Mouse (Mus musculus) kidney, adult 2 months (tissue): ENCODE results near the gene Inpp5f. TPM values are rescaled to one million over a fixed set of nuclear protein-coding genes. Genes with fewer than 3 reads are reported as not detected.
"Not testable (repeated sequence)": the region's sequence is repeated elsewhere in the genome, so short reads cannot be mapped to it uniquely, and the experiment has no call there.

Experiments
- DNase-seq: peaks from one replicate; pipeline ENCODE4 v3.0.0; 2021
- H3K27ac ChIP-seq: fragments of 200-500 bp; 2 replicates; pipeline ENCODE4 v1.5.1; 2012; ENCODE audit warnings: low read depth, low read length, control low read depth, inconsistent platforms; ENCODE audit not compliant: insufficient read depth
- H3K27me3 ChIP-seq: fragments of 200-500 bp; replicated peaks from 2 replicates; pipeline ENCODE4 v1.6.1; 2012; ENCODE audit warnings: mild to moderate bottlenecking, moderate library complexity, low read length, inconsistent platforms; ENCODE audit not compliant: control insufficient read depth, insufficient read depth
- H3K36me3 ChIP-seq: fragments of 200-500 bp; 2 replicates; pipeline ENCODE4 v1.6.1; 2012; ENCODE audit warnings: mild to moderate bottlenecking, moderate library complexity, low read length, inconsistent platforms; ENCODE audit not compliant: control insufficient read depth, insufficient read depth
- H3K4me1 ChIP-seq: fragments of 200-500 bp; 2 replicates; pipeline ENCODE4 v1.6.1; 2011; ENCODE audit warnings: low read length; ENCODE audit not compliant: control insufficient read depth, insufficient read depth
- H3K4me3 ChIP-seq: fragments of 200-500 bp; 2 replicates; pipeline ENCODE4 v1.5.1; 2011; ENCODE audit warnings: mild to moderate bottlenecking, low read depth, low read length, control low read depth; ENCODE audit not compliant: insufficient read depth
- CTCF ChIP-seq: fragments of 200-500 bp; conservative IDR thresholded peaks from 2 replicates; pipeline ENCODE4 v1.5.1; 2011; ENCODE audit warnings: low read depth, mild to moderate bottlenecking, control low read depth, low read length, moderate library complexity, mixed read lengths; ENCODE audit not compliant: insufficient read depth, insufficient read length
- POLR2A ChIP-seq: fragments of 200-500 bp; IDR thresholded peaks from one replicate; pipeline ENCODE4 v1.6.1; 2011; ENCODE audit warnings: low read depth, low read length, control low read depth
- WGBS: fragments of 180-500 bp; shearing (Covaris S2); methylation state at CpG from one replicate; pipeline ENCODE4 v1.1.7; 2018; 5-methylcytosine and 5-hydroxymethylcytosine counted together
- polyA plus RNA-seq: library from polyadenylated mRNA; depleted of rRNA; stranded (reverse); fragments of >200 nt; gene quantifications from 2 replicates; pipeline ENCODE4 v1.2.3, GENCODE M21; 2012

The Inpp5f gene
- polyA plus RNA-seq, 1 experiment: 14.6 TPM

- Histone ChIP-seq H3K4me1 (peaks cover 3% of the 10 kb centered on the region; the same call in 1 of the 2 replicates), H3K36me3 (no peaks in the 10 kb centered on the region), H3K4me3 (no peak overlapping the region), H3K27me3 (no peaks in the 10 kb centered on the region), H3K27ac (no peak overlapping the region)
- TF ChIP-seq CTCF: no peak
- TF ChIP-seq POLR2A: no peak
- no peak for DNase-seq
- 98% methylated on average over 2 of the region's 2 CpGs for WGBS
These were observed 14.9 kb upstream of the Inpp5f start for GRCm38 (mm10) chr7:128596274-128596673.

- Histone ChIP-seq H3K4me1 (peaks cover 3% of the 10 kb centered on the region; the same call in 1 of the 2 replicates), H3K36me3 (no peaks in the 10 kb centered on the region), H3K27ac (no peak overlapping the region), H3K27me3 (no peaks in the 10 kb centered on the region), H3K4me3 (no peak overlapping the region)
- no peak for DNase-seq
- 84% methylated on average over 5 of the region's 5 CpGs for WGBS
- no peak for TF ChIP-seq CTCF
- no peak for TF ChIP-seq POLR2A
These were observed 12.1 kb upstream of the Inpp5f start for GRCm38 (mm10) chr7:128599072-128599471.

DNA sequence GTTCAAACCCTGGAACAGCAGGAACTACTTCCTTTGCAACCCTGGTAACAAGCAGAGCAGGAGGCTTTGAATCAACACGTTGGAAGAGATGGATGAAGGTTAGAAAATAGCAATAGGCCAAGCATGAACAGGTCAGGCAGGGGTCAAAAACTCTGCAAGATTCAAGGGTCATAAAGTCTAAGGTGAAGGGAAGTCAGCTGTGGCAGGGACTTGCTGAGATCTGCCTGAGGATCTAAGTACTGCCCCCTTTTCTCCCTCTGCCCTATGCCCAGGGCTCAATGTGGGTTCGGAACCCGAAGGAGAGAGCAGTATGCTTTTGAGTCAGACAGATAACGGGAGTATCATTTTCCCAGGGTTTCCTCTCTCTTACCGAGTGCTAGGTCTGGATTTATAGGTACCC is 9.3 kb upstream of the Inpp5f start:
- H3K27me3 ChIP-seq: no peaks in the 10 kb centered on the region
- peaks cover 3% of the 10 kb centered on the region; the same call in 1 of the 2 replicates for H3K4me1 ChIP-seq
- WGBS: 19% methylated on average over 5 of the region's 5 CpGs
- no peak overlapping the region for H3K4me3 ChIP-seq
- peak; percentile 78 for DNase-seq
- TF ChIP-seq POLR2A: no peak
- no peak for TF ChIP-seq CTCF
- no peak overlapping the region for H3K27ac ChIP-seq
- no peaks in the 10 kb centered on the region for H3K36me3 ChIP-seq

- not testable (repeated sequence) for H3K4me1 ChIP-seq, H3K4me3 ChIP-seq, DNase-seq, H3K27me3 ChIP-seq, H3K27ac ChIP-seq, H3K36me3 ChIP-seq
- WGBS: 98% methylated on average over 8 of the region's 9 CpGs
These were observed 1.2 kb upstream of the Inpp5f start for GRCm38 (mm10) chr7:128609936-128610335.

DNA sequence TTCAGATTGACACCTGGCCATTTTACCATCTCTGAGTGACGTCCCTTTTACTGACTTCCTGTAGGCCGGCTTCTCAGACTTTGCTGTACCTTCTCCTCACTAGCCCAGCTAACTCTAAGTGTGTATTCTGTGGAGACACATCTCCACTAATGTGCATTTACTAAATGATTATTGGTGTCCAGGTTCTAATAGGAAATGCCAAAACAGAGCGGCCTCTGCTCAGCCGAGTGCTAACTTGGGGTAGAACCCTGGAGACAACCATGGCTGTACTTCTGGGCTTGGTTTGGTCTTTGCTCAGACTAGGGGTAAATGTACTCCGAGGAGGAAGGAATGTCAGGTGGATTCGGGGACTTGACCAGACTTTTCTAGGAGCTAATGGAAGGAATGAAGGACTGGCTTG is 638 bp upstream of the Inpp5f start:
- H3K27ac ChIP-seq: peak overlapping the region; percentile 14; the same call in 1 of the 2 replicates
- 76% methylated on average over 6 of the region's 6 CpGs for WGBS
- H3K4me3 ChIP-seq: peak overlapping the region; percentile 43
- no peaks in the 10 kb centered on the region for H3K36me3 ChIP-seq
- H3K4me1 ChIP-seq: peaks cover 9% of the 10 kb centered on the region; the same call in 1 of the 2 replicates
- no peak for TF ChIP-seq POLR2A
- no peak for TF ChIP-seq CTCF
- H3K27me3 ChIP-seq: no peaks in the 10 kb centered on the region
- no peak for DNase-seq

GRCm38 (mm10) chr7:128611799-128612411 is 777 bp downstream of the Inpp5f start:
- Histone ChIP-seq H3K27ac (peak overlapping the region; percentile 98), H3K27me3 (no peaks in the 10 kb centered on the region), H3K36me3 (no peaks in the 10 kb centered on the region), H3K4me1 (peaks cover 9% of the 10 kb centered on the region), H3K4me3 (peak overlapping the region; percentile 78)
- peak; percentile 73 for DNase-seq
- TF ChIP-seq POLR2A (no peak), CTCF (no peak)
- WGBS: 7% methylated on average over 22 of the region's 22 CpGs

DNA sequence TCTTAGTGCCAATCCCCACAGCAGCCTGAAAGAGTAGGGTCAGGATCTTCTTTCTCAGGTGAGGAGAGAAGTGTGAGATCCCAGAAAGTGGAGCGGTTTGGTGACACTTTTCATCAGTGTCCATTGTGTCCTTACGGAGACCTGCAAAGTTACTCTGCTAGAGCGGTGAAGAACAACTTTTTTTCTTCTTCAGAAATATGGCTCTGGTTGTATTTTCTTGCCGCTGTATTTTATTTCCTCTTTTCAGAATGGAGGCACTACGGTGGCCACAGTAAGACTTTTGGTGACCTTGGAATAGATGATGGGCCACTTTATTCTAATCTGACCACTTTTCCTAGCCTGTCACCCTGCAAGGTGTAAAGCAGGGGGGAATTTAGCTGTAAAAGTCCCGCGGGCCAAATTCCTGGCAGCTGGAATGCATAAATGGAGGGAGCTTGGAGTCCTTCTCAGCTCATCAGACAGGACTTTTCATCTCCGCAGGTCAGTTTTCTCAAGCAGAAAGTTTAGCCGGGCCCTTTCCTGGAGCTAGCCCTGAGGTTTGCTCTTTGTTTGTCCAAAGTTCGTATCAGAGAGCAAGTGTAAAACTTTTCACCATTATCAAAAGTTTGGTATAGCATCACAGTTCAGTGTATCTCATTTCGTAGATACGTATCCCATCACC is 1.5 kb downstream of the Inpp5f start:
- TF ChIP-seq POLR2A: no peak
- TF ChIP-seq CTCF: no peak
- Histone ChIP-seq H3K4me3 (peak overlapping the region; percentile 78), H3K36me3 (no peaks in the 10 kb centered on the region; the same call in 1 of the 2 replicates), H3K27ac (peak overlapping the region; percentile 98), H3K4me1 (peaks cover 12% of the 10 kb centered on the region), H3K27me3 (no peaks in the 10 kb centered on the region)
- peak; percentile 76 for DNase-seq
- WGBS: 45% methylated on average over 12 of the region's 12 CpGs
